Mouse (Mus musculus): ENCODE measurements around the gene Ica1. TPM values are rescaled to one million over a fixed set of nuclear protein-coding genes. Genes with fewer than 3 reads are reported as not detected.

The Ica1 gene
- 17.3 and 18.1 TPM in 2 replicates for polyA plus RNA-seq (2012; rRNA removed)

GRCm38 (mm10) chr6:8778296-8778649 is at the start of gene Ica1:
Gene Ica1, minus strand, starts transcription at chr6:8778488.

Other genes starting within 250 kb of the Ica1 start
- gene Nxph1, start 169.9 kb upstream of the Ica1 start, polyA plus RNA-seq (2012; rRNA removed): 27.9 and 28.7 TPM in 2 replicates